Mouse (Mus musculus) C2C12 (cell line): ENCODE results near the gene Frmd4b.

ENCODE experiments used
- CTCF ChIP-seq: IDR thresholded peaks from one replicate; pipeline ENCODE4 v1.5.1; 2011; ENCODE audit not compliant: control insufficient read depth, insufficient read depth, insufficient read length
- MAX ChIP-seq: IDR thresholded peaks from one replicate; pipeline ENCODE4 v1.6.1; 2011; ENCODE audit warnings: mild to moderate bottlenecking, control low read depth
- MYOD1 ChIP-seq: IDR thresholded peaks from one replicate; pipeline ENCODE4 v1.6.1; 2011; ENCODE audit warnings: low read depth; ENCODE audit not compliant: control insufficient read depth, insufficient read length
- USF1 ChIP-seq: IDR thresholded peaks from one replicate; pipeline ENCODE4 v1.6.1; 2011; ENCODE audit warnings: low read depth, mild to moderate bottlenecking, control low read depth, moderate library complexity

GRCm38 (mm10) chr6:97416972-97417554, 200.3 kb downstream of the Frmd4b start:
- TF ChIP-seq CTCF (peak; percentile 71), MAX (no peak), USF1 (no peak), MYOD1 (no peak)
